Mouse (Mus musculus) heart, postnatal 25 days (tissue): ENCODE measurements at regions not wholly inside any gene's neighbourhood (a gene's known extent, or its start where the extent isn't known, plus 50 kb on each side); places are given as distances from the start of the nearest gene placed in this dataset.

Source experiments
- DNase-seq: peaks from one replicate; pipeline ENCODE4 v3.0.0; 2022; ENCODE audit warnings: low spot score
- intact Hi-C: fragments of 180-260 bp; cut with DNase I; formaldehyde crosslinking; loops from one replicate; pipeline ENCODE4 v1.15.1; 2025

GRCm38 (mm10) chr2:128384612-128385011 lies 206.4 kb upstream of the Spdye4c start:
- no peak for DNase-seq
- intact Hi-C loops = no loop called here

DNA sequence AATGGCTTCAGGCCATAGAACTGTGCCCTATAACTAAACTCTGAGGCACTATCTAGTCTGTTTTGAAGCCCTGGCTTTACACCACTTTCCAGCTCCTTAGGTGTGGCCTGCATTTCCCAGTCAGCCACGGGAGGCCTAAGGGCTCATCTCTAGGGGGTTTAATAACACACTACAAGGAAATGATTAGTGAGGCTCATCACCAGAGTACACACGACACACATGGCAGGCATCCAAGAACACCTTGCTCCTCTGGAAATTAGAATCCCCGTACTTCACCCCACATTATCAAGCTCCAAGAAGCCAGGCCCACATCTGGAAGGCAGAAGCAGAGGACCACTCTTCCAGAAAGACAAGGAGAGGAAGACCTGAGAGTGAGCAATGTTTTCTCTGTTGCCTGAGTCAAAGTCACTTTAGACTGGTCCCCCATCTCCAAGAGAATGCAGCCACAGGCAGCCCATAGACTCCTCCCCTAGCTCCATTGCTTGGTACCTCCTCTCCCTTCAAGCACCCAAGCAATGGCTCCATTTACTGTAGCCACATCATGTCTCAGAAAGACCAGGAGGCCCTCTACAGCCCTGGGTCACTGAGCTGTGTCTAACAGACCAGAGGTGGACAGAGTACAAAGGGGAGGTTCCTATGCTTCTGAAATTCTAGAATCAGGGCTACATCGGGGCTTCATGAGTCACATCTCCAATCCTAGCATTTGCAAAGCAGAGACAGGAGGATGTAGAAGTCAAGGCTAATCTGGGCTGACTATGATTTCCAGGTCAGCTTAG lies 204.0 kb upstream of the Spdye4c start:
- intact Hi-C loops = no loop called here
- no peak for DNase-seq

- intact Hi-C loops = no loop called here
- DNase-seq = no peak
Measured at GRCm38 (mm10) chr2:128387851-128388471, 203.0 kb upstream of the Spdye4c start.

- intact Hi-C loops = no loop called here
- DNase-seq = no peak
Measured at GRCm38 (mm10) chr2:128388883-128389470, 202.0 kb upstream of the Spdye4c start.

GRCm38 (mm10) chr2:128392344-128392743 lies 198.7 kb upstream of the Spdye4c start:
- DNase-seq = no peak
- intact Hi-C loops = loop anchor here (5.0 kb wide), 1 partner anchor 75 kb away; no protein-coding TSS in a partner anchor

GRCm38 (mm10) chr2:128393401-128393800 lies 197.6 kb upstream of the Spdye4c start:
- no peak for DNase-seq
- intact Hi-C loops = loop anchor here (5.0 kb wide), 1 partner anchor 76 kb away; no protein-coding TSS in a partner anchor

- intact Hi-C loops = loop anchor here (2.0 to 5.0 kb wide), 2 partner anchors 77 to 145 kb away; no protein-coding TSS in a partner anchor
- no peak for DNase-seq
Measured at GRCm38 (mm10) chr2:128393921-128394320, 197.1 kb upstream of the Spdye4c start.

- DNase-seq = no peak
Measured at GRCm38 (mm10) chr2:128395308-128396007, 195.6 kb upstream of the Spdye4c start.

GRCm38 (mm10) chr2:128396008-128396346 lies 195.0 kb upstream of the Spdye4c start:
- peak; percentile 80 for DNase-seq
- intact Hi-C loops = loop anchor here (1.0 to 5.0 kb wide), 4 partner anchors 176 to 507 kb away; no protein-coding TSS in a partner anchor

More at GRCm38 (mm10) chr2:128395308-128396007, 195.6 kb upstream of the Spdye4c start:
- intact Hi-C loops = loop anchor here (1.0 to 5.0 kb wide), 5 partner anchors 147 to 507 kb away; no protein-coding TSS in a partner anchor

DNA sequence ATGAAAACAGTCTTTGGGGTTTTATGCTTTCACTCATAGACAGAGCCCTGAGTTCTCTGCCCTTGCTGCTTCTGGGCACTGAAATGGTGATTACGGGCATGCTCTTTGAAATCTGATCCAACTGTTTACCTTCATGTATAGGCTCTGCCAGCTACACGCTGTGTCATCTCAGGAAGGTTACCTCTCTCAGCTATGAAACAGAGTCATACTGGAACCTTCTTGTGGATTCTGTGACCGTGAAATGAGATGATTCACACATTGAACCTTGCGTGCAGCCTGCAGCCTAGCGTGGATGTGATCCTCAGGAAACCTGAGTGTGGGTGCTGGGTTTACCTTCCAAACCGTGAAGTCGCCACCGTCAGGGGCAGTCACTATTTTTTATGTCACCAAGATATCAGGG lies 189.7 kb upstream of the Spdye4c start:
- intact Hi-C loops = no loop called here
- no peak for DNase-seq

DNA sequence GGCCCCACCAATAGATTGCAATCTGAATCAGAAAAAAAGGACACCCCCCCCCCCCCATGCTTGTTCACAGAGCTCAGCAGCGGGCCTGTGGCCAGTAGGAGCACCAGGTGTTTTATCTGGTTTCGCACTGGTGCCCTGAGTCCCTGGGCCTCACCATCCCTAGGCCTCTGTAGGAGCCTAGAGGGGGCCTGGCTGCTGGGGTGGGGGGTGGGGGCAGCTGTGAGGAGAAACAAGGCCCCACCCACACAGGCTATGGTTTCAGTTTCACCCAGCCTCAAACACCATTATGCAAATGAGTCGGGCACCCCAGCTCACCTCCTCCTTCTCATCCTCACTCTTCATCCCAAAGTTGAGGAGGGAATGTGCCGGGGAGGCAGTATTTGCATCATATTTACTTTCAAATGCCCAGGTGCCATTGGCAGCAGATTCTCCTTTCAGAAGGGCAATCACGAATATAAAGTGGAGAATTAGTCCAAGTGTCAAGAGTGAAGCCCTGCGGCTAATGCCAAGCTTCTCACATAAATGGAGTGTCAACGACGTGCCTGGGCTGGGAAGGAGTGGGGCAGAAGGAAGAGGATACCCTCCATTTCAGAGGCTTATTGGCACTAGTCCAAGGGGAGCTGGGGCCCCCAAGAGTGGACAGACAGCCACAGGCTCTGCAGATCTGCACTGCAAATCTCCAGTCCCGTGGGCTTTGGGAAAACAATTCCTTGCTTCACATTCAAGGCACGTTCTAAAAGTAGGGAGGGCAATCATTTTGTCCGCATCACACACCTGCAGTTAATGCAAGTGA lies 187.7 kb upstream of the Spdye4c start:
- intact Hi-C loops = no loop called here
- no peak for DNase-seq

- intact Hi-C loops = no loop called here
- no peak for DNase-seq
Measured at GRCm38 (mm10) chr2:128404405-128404804, 186.6 kb upstream of the Spdye4c start.

DNA sequence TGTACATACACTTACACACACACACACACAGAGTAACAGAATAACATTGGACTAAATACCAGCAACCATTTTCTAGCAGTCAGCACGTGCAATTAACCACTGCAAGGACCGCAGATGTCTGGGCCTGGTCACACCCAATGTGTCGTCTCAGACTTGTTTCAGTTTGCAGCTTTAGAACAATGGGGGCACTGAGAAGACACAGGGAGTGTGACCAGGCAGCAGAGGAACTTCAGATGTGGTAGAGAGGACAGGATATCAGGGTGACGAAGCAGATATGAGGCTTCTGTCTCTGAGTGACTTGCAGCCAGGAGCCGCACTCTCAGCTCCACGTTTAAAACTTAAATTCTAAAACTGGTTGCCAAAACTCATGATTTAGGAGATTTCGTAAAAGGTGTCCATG lies 183.9 kb upstream of the Spdye4c start:
- intact Hi-C loops = no loop called here
- DNase-seq = no peak

- no peak for DNase-seq
- intact Hi-C loops = no loop called here
Measured at GRCm38 (mm10) chr2:128408718-128409117, 182.3 kb upstream of the Spdye4c start.

DNA sequence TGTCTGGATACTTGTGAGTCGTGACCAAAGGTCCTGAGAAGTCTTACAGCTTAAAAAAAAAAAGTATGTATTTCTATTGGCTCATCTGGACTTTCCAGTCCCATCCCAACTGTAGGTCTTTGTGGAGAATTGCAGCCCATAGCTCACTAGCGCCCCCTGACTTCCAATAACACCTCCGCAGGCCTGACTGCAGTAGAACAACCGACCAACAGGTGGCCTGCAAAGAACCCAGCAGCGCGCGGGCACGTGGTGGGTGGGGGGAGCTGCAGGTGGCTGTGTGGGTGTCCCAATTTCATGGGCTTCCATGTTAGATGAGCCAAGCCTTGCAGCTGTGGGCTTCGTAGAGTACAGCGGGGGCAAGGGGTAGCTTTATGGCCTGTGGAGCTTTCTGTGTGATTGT lies 178.7 kb upstream of the Spdye4c start:
- no peak for DNase-seq
- intact Hi-C loops = loop anchor here (5.0 kb wide), 2 partner anchors 160 to 525 kb away; no protein-coding TSS in a partner anchor

DNA sequence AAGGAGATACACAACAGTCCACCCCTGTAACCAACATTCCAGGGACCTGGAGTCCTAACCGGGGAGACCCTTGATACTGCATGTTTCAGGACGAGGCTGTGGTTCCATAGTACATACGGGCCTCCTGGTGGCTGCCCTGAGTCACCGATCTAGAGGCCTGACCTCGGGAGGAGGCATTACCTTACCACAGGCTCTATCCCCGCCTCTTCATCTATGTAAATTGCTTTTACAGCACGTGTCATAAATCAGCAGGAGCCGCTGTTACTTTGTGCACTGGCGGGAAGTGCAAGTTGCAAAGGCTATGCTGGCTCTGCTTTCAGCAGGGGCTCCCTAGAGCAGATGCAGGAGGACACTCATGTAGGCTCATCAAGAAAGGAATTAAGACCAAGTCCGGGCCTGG lies 178.0 kb upstream of the Spdye4c start:
- intact Hi-C loops = loop anchor here (5.0 kb wide), 2 partner anchors 159 to 526 kb away; no protein-coding TSS in a partner anchor
- no peak for DNase-seq

DNA sequence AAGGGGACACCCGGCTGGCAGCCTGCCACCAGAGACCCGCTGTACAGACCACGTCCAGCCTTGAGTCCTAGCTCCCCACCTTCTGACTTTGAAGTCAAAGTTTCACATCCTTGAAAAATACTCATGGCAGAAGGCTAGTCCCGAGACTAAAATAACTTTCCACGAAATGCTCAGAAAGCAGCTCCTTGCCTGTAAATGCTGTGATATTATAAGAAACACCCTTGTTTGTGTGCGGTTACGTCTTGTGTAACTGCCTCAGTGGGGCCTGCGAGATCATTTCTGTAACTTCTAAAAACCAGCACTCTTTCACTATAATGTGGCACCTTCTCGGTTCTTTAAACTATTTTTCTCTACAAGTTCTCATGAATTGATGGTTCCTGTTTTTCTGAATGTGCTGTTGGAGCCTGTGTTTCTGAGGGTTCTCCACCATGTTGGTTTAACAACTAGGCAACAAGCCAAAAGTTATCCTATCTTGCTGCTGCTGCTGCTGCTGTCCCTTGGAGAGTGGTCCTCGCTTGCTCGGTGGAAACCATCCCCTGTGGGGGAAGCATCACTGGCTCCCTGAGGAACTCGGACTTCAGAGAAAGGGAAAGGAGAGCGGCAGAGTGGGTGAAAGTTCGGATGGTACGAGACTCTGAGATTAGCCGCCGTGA lies 176.3 kb upstream of the Spdye4c start:
- DNase-seq = no peak
- intact Hi-C loops = loop anchor here (5.0 kb wide), 2 partner anchors 158 to 527 kb away; no protein-coding TSS in a partner anchor

GRCm38 (mm10) chr2:128416416-128416815 lies 174.6 kb upstream of the Spdye4c start:
- DNase-seq = no peak
- intact Hi-C loops = no loop called here

DNA sequence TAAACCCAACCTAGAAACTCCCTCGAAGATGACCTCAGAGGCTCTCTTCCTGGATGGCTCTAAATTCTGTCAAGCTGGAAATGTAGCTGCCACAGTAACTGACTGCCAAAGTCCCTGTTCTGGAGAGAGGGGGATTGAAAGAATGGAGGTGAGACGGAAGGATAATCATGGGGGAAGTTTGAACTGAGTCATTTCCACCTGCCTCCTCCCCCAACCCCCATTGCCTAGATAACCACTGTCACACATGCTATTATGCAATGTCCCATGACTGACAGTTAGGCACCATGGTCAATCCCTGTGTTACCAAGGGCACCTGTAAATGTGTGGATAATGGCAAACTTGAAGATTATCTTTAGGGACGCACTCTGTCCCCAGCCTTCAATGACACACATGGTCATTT lies 172.0 kb upstream of the Spdye4c start:
- no peak for DNase-seq
- intact Hi-C loops = no loop called here
